Mouse (Mus musculus) kidney, postnatal 0 days (tissue): ENCODE data around the gene Inka1. TPM values are rescaled to one million over a fixed set of nuclear protein-coding genes. Genes with fewer than 3 reads are reported as not detected.

Experiments
- ATAC-seq: fragments of 200-750 bp; cut with Nextera tagmentation; replicated peaks from 2 replicates; pipeline ENCODE4 v1.8.0; 2017; ENCODE audit warnings: low read depth, moderate number of reproducible peaks, moderate TSS enrichment, moderate library complexity; ENCODE audit not compliant: low FRiP score
- DNase-seq: peaks from one replicate; pipeline ENCODE4 v3.0.0-alpha.2; 2016; ENCODE audit warnings: low spot score
- H3K27ac ChIP-seq: fragments of 300-500 bp; sonication (generic); 2 replicates; pipeline ENCODE4 v1.5.1; 2014; ENCODE audit warnings: mild to moderate bottlenecking
- H3K27me3 ChIP-seq: fragments of 300-500 bp; sonication (generic); 2 replicates; pipeline ENCODE4 v1.6.1; 2014; ENCODE audit warnings: low read length, mixed read lengths; ENCODE audit not compliant: insufficient read depth
- H3K36me3 ChIP-seq: fragments of 300-500 bp; sonication (generic); 2 replicates; pipeline ENCODE4 v1.6.1; 2014; ENCODE audit warnings: low read length, mixed read lengths; ENCODE audit not compliant: insufficient read depth
- H3K4me1 ChIP-seq: fragments of 300-500 bp; sonication (generic); replicated peaks from 2 replicates; pipeline ENCODE4 v1.6.1; 2014; ENCODE audit warnings: antibody characterized with exemption, low read length, mixed read lengths; ENCODE audit not compliant: insufficient read depth
- H3K4me2 ChIP-seq: fragments of 300-500 bp; sonication (generic); 2 replicates; pipeline ENCODE4 v1.6.1; 2014; ENCODE audit warnings: mild to moderate bottlenecking, low read length, moderate library complexity, mixed read lengths
- H3K4me3 ChIP-seq: fragments of 300-500 bp; sonication (generic); replicated peaks from 2 replicates; pipeline ENCODE4 v1.5.1; 2014; ENCODE audit warnings: low read depth, low read length
- H3K9ac ChIP-seq: fragments of 300-500 bp; sonication (generic); 2 replicates; pipeline ENCODE4 v1.6.1; 2014; ENCODE audit warnings: low read depth, low read length
- H3K9me3 ChIP-seq: fragments of 300-500 bp; sonication (generic); replicated peaks from 2 replicates; pipeline ENCODE4 v1.6.1; 2016; ENCODE audit warnings: low read length, inconsistent platforms, mixed read lengths
- CTCF ChIP-seq: IDR thresholded peaks from 2 replicates; pipeline ENCODE4 v1.5.1; 2016; ENCODE audit warnings: antibody characterized with exemption, low read depth, mild to moderate bottlenecking, moderate library complexity
- WGBS: fragments of 180-500 bp; shearing (Covaris S2); extraction: QIAGEN DNeasy Blood & Tissue Kit; methylation state at CpG from one replicate; pipeline ENCODE4 v1.1.7; 2014; 5-methylcytosine and 5-hydroxymethylcytosine counted together
- polyA plus RNA-seq: library from polyadenylated mRNA; unstranded; fragments of >200 nt; fragmentation: Nextera tagmentation; extraction: Ambion mirVana; gene quantifications from 2 replicates; pipeline ENCODE4 v1.2.1, GENCODE M21; 2015

The Inka1 gene
- polyA plus RNA-seq, 1 experiment from 2014 or later, result 63.8 TPM

GRCm38 (mm10) chr9:107936215-107936822 is 49.4 kb downstream of the Inka1 start:
- no peak for TF ChIP-seq CTCF
- no peak for DNase-seq
- peak overlapping the region; percentile 53 for H3K9ac ChIP-seq
- H3K4me3 ChIP-seq, result peak overlapping the region; percentile 38
- ATAC-seq, result 0 out of 2 replicates have a peak, but pooled peaks have one; percentile 10
- H3K4me2 ChIP-seq, result peak overlapping the region; percentile 87
- 4% methylated on average over 29 of the region's 29 CpGs for WGBS
- no peaks in the 10 kb centered on the region for H3K27me3 ChIP-seq
- no peaks in the 10 kb centered on the region for H3K9me3 ChIP-seq
- H3K4me1 ChIP-seq, result 0 out of 2 replicates have a peak, but pooled peaks cover 10% of the 10 kb centered on the region
- H3K36me3 ChIP-seq, result no peaks in the 10 kb centered on the region
- H3K27ac ChIP-seq, result no peak overlapping the region

- DNase-seq, result peak; percentile 27
- TF ChIP-seq CTCF, result no peak
- under 1% methylated on average over 41 of the region's 41 CpGs for WGBS
These were observed 49.9 kb downstream of the Inka1 start for GRCm38 (mm10) chr9:107935790-107936214.

GRCm38 (mm10) chr9:107935374-107935773 is 50.3 kb downstream of the Inka1 start, which contains the start of gene Camkv:
Gene Camkv, plus strand, starts transcription at chr9:107935674.
- no peak within 1 kb of the TSS for H3K27ac ChIP-seq
- DNase-seq, result no peak
- ATAC-seq, result peak; percentile 16; the same call in 1 of the 2 replicates
- H3K4me1 ChIP-seq, result 0 out of 2 replicates have a peak, but pooled peaks cover 10% of the 10 kb centered on the region
- H3K9ac ChIP-seq, result peak within 1 kb of the TSS; percentile 53
- H3K4me2 ChIP-seq, result peak within 1 kb of the TSS; percentile 87
- H3K36me3 ChIP-seq, result no peaks in the 10 kb centered on the region
- peak within 1 kb of the TSS; percentile 38 for H3K4me3 ChIP-seq
- no peaks in the 10 kb centered on the region for H3K27me3 ChIP-seq
- no peak for TF ChIP-seq CTCF
- no peaks in the 10 kb centered on the region for H3K9me3 ChIP-seq
- 13% methylated on average over 3 of the region's 3 CpGs for WGBS

More at GRCm38 (mm10) chr9:107935790-107936214, 49.9 kb downstream of the Inka1 start:
- Histone ChIP-seq H3K4me3 (peak overlapping the region; percentile 38), H3K27ac (no peak overlapping the region), H3K4me2 (peak overlapping the region; percentile 87), H3K9me3 (no peaks in the 10 kb centered on the region), H3K9ac (peak overlapping the region; percentile 53), H3K4me1 (0 out of 2 replicates have a peak, but pooled peaks cover 10% of the 10 kb centered on the region), H3K27me3 (no peaks in the 10 kb centered on the region), H3K36me3 (no peaks in the 10 kb centered on the region)
- peak; percentile 41 for ATAC-seq

Other genes with a start within 250 kb of the Inka1 start
- gene Rbm5, start 214.9 kb downstream of the Inka1 start, polyA plus RNA-seq, result 108 and 113 TPM in 2 replicates
- gene Rbm6, start 112.6 kb downstream of the Inka1 start, polyA plus RNA-seq, result 40.2 and 46.8 TPM in 2 replicates
- gene Mon1a, start 97.7 kb downstream of the Inka1 start, polyA plus RNA-seq, result 11.1 and 12.7 TPM in 2 replicates
- 1.1 and 1.4 TPM in 2 replicates for gene Mst1r, start 79.0 kb downstream of the Inka1 start, polyA plus RNA-seq
- gene Actl11, start 57.4 kb downstream of the Inka1 start, polyA plus RNA-seq, result not detected in 2 replicates
- 0.95 and 1.3 TPM in 2 replicates for gene Camkv, start 50.2 kb downstream of the Inka1 start, polyA plus RNA-seq
- 10.0 and 10.2 TPM in 2 replicates for gene Traip, start 35.7 kb downstream of the Inka1 start, polyA plus RNA-seq
- 33.2 and 41.6 TPM in 2 replicates for gene Uba7, start 10.4 kb downstream of the Inka1 start, polyA plus RNA-seq
- gene Gm20661, start 2.8 kb downstream of the Inka1 start, polyA plus RNA-seq, result 1.3 and 2.0 TPM in 2 replicates
- gene Cdhr4, start 6.6 kb upstream of the Inka1 start, polyA plus RNA-seq, result 2.9 and 4.0 TPM in 2 replicates
- 0.25 and 0.27 TPM in 2 replicates for gene Gm20662, start 10.5 kb upstream of the Inka1 start, polyA plus RNA-seq
- 45.7 and 46.9 TPM in 2 replicates for gene Ip6k1, start 16.6 kb upstream of the Inka1 start, polyA plus RNA-seq
- gene Gmppb, start 63.4 kb upstream of the Inka1 start, polyA plus RNA-seq, result 23.2 and 27.2 TPM in 2 replicates
- 1.4 and 1.6 TPM in 2 replicates for gene Amigo3, start 67.3 kb upstream of the Inka1 start, polyA plus RNA-seq
- gene Mst1, start 94.6 kb upstream of the Inka1 start, polyA plus RNA-seq, result 0.09 and 0.39 TPM in 2 replicates
- 23.7 and 24.6 TPM in 2 replicates for gene Rnf123, start 97.5 kb upstream of the Inka1 start, polyA plus RNA-seq
- gene Apeh, start 108.7 kb upstream of the Inka1 start, polyA plus RNA-seq, result 62.6 and 69.3 TPM in 2 replicates
- 0.25 and 0.31 TPM in 2 replicates for gene Bsn, start 204.5 kb upstream of the Inka1 start, polyA plus RNA-seq